Mouse (Mus musculus) kidney, adult 2 months (tissue): ENCODE measurements around the gene Slit3.

Experiments used
- CTCF ChIP-seq: fragments of 200-500 bp; conservative IDR thresholded peaks from 2 replicates; pipeline ENCODE4 v1.5.1; 2011; ENCODE audit warnings: low read depth, mild to moderate bottlenecking, control low read depth, low read length, moderate library complexity, mixed read lengths; ENCODE audit not compliant: insufficient read depth, insufficient read length
- POLR2A ChIP-seq: fragments of 200-500 bp; IDR thresholded peaks from one replicate; pipeline ENCODE4 v1.6.1; 2011; ENCODE audit warnings: low read depth, low read length, control low read depth

GRCm38 (mm10) chr11:35302272-35302671, 181.2 kb downstream of the Slit3 start:
- TF ChIP-seq CTCF, result no peak
- no peak for TF ChIP-seq POLR2A
